Mouse (Mus musculus): Measurements from ENCODE around the gene Olfr93. TPM values are rescaled to one million over a fixed set of nuclear protein-coding genes. Genes with fewer than 3 reads are reported as not detected.
"Not testable (repeated sequence)": the region's sequence is repeated elsewhere in the genome, so short reads cannot be mapped to it uniquely, and the experiment has no call there.

Olfr93 gene
- total and polyA plus RNA-seq, 3 experiments, result 0.27 TPM; not detected in 2

DNA sequence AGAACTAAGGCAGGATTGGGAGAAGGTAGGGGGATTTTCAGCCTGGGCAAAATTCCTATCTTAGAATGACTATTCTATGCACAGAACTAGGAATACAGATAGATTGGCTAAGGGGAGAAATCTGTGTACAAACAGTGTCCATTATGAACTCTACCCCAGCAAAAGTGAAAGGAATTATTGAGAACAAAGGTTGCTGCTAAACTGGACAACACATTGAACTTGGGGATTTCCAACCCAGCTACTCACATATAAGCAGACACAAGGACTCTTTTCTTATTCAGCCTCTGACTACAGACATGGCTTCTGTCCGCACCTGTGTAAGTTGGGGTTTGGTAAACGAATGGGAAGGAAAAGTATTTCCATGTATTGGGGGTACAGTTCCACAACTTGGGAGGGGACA is 32.4 kb upstream of the Olfr93 start, which contains the start of gene Ubd:
Ubd (plus strand) TSS at position 237 of the 400 bp plus-strand sequence.
- Histone ChIP-seq H3K4me3 (ENCODE audit: low read depth, low read length) (no peak within 1 kb of the TSS), H3K36me3 (replicated peaks) (no peaks in the 10 kb centered on the region), H3K9me3 (replicated peaks) (peaks cover 8% of the 10 kb centered on the region), H3K4me1 (ENCODE audit: insufficient read depth, low read depth, low read length) (no peaks in the 10 kb centered on the region), H3K27me3 (ENCODE audit: insufficient read depth, low read length) (peaks cover 3% of the 10 kb centered on the region; the same call in 1 of the 2 replicates)
- no peak for ATAC-seq (ENCODE audit: extremely low read depth, insufficient number of reproducible peaks, low FRiP score, poor library complexity, severe bottlenecking)
- no peak for DNase-seq (ENCODE audit: low spot score)
- TF ChIP-seq CTCF (IDR thresholded peaks at IDR 0.05; ENCODE audit: low read depth, low read length) (no peak), GATA2 (IDR thresholded peaks at IDR 0.05; ENCODE audit: borderline replicate concordance, low read depth, low read length) (no peak), POLR2AphosphoS5 (IDR thresholded peaks at IDR 0.05; ENCODE audit: insufficient replicate concordance, low read depth, low read length) (no peak), TAL1 (conservative IDR thresholded peaks at IDR 0.05; ENCODE audit: low read depth, low read length) (no peak), GATA1 (IDR thresholded peaks at IDR 0.05; ENCODE audit: borderline replicate concordance, low read length) (no peak)

DNA sequence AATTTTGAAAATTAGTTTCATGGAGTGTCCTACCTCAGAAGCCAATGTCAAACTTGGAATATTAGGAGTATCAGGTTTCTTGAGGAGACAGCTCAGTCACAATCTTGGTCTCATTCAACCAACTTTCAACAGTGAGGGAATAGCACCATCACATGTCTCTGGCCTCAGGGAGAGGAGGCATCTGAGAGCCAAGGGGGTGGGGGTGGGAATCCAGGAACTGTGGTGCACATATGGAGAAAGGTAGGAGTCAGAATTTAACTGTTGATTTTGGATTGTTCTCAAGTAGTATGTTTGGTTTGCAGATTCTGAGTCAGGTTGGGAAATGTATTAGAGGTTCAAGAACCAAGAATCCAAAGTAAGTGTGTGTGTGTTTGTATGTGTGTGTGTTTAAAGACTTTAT is 31.7 kb upstream of the Olfr93 start:
- H3K4me1 ChIP-seq (ENCODE audit: insufficient read depth, low read depth, low read length), result no peaks in the 10 kb centered on the region
- no peaks in the 10 kb centered on the region for H3K36me3 ChIP-seq (replicated peaks)
- TF ChIP-seq POLR2AphosphoS5 (IDR thresholded peaks at IDR 0.05; ENCODE audit: insufficient replicate concordance, low read depth, low read length) (no peak), CTCF (IDR thresholded peaks at IDR 0.05; ENCODE audit: low read depth, low read length) (no peak), TAL1 (conservative IDR thresholded peaks at IDR 0.05; ENCODE audit: low read depth, low read length) (no peak), GATA1 (IDR thresholded peaks at IDR 0.05; ENCODE audit: borderline replicate concordance, low read length) (no peak), GATA2 (IDR thresholded peaks at IDR 0.05; ENCODE audit: borderline replicate concordance, low read depth, low read length) (no peak)
- peaks cover 3% of the 10 kb centered on the region; the same call in 1 of the 2 replicates for H3K27me3 ChIP-seq (ENCODE audit: insufficient read depth, low read length)
- peaks cover 8% of the 10 kb centered on the region for H3K9me3 ChIP-seq (replicated peaks)
- no peak overlapping the region for H3K4me3 ChIP-seq (ENCODE audit: low read depth, low read length)
- no peak for DNase-seq (ENCODE audit: low spot score)
- ATAC-seq (ENCODE audit: extremely low read depth, insufficient number of reproducible peaks, low FRiP score, poor library complexity, severe bottlenecking), result no peak

DNA sequence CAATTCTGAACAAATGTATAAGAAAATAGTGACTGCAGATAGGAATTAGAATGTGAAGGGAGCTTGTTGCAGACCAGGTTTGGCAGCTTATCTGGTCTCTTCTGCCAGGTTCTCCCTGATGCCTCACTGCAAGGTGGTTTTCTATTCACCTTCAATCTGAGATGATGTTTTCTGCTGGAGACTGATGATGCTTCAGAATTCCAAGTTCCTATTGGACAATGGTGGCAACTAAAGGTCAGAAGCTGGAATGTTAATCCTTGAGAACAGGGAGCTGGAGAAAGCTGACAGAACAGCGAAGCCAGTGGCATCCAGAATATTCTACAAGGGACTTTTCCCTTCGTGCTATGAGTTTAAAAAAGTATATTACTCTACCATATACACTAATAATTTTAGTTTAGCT is 29.4 kb upstream of the Olfr93 start:
- Histone ChIP-seq H3K9me3 (replicated peaks) (no peaks in the 10 kb centered on the region), H3K36me3 (replicated peaks) (no peaks in the 10 kb centered on the region), H3K27me3 (ENCODE audit: insufficient read depth, low read length) (no peaks in the 10 kb centered on the region), H3K4me1 (ENCODE audit: insufficient read depth, low read depth, low read length) (no peaks in the 10 kb centered on the region), H3K4me3 (ENCODE audit: low read depth, low read length) (no peak overlapping the region)
- DNase-seq (ENCODE audit: low spot score) (no peak), ATAC-seq (ENCODE audit: extremely low read depth, insufficient number of reproducible peaks, low FRiP score, poor library complexity, severe bottlenecking) (no peak)
- TF ChIP-seq GATA2 (IDR thresholded peaks at IDR 0.05; ENCODE audit: borderline replicate concordance, low read depth, low read length) (no peak), CTCF (IDR thresholded peaks at IDR 0.05; ENCODE audit: low read depth, low read length) (no peak), GATA1 (IDR thresholded peaks at IDR 0.05; ENCODE audit: borderline replicate concordance, low read length) (no peak), POLR2AphosphoS5 (IDR thresholded peaks at IDR 0.05; ENCODE audit: insufficient replicate concordance, low read depth, low read length) (no peak), TAL1 (conservative IDR thresholded peaks at IDR 0.05; ENCODE audit: low read depth, low read length) (no peak)

DNA sequence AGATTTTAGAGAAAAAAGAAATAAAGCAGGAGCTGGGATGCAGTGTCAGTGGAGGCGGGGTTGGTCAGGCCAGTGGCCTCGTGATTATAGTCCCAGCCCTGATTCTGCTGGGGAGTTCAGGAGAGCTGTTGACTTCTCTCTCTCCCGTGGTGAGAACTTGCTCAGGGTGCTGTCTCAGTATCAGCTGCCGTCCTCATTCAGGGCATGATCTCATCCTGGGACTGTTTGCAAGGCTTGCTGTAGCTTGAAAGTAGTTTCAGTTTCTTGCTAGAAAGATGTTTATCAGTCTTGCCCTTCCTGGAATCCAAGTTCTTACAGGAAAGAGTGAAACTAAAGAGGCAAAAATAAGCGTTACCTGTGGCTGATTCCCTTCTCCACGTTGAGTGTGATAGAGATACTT is 24.2 kb upstream of the Olfr93 start:
- TF ChIP-seq GATA2 (IDR thresholded peaks at IDR 0.05; ENCODE audit: borderline replicate concordance, low read depth, low read length), result no peak
- TF ChIP-seq POLR2AphosphoS5 (IDR thresholded peaks at IDR 0.05; ENCODE audit: insufficient replicate concordance, low read depth, low read length), result no peak
- Histone ChIP-seq H3K27me3 (ENCODE audit: insufficient read depth, low read length) (no peaks in the 10 kb centered on the region), H3K4me1 (ENCODE audit: insufficient read depth, low read depth, low read length) (no peaks in the 10 kb centered on the region; the same call in 1 of the 2 replicates), H3K4me3 (ENCODE audit: low read depth, low read length) (no peak overlapping the region), H3K36me3 (replicated peaks) (no peaks in the 10 kb centered on the region), H3K9me3 (replicated peaks) (no peaks in the 10 kb centered on the region)
- DNase-seq (ENCODE audit: low spot score) (no peak), ATAC-seq (ENCODE audit: extremely low read depth, insufficient number of reproducible peaks, low FRiP score, poor library complexity, severe bottlenecking) (no peak)

DNA sequence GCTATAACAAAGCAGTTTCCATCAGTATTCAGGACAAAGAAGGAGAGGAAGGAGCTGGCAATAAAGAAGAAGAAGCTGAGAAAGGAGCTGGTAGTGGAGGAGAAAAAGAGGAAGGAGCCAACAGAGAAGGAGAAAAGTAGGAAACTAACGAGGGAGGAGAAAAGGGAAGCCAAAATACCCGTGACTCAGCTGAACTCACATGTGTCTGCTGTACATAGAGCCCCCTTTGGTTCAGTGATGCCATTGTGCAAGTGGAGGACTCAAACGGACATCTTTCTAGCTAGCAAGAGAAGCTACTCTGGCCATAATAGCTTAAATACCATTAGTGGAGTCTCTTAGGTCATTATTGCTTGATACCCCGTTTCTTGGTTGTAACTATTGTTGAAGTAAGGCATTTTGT is 29.9 kb downstream of the Olfr93 start:
- not testable (repeated sequence) for H3K36me3 ChIP-seq (replicated peaks); H3K4me3 ChIP-seq (ENCODE audit: low read depth, low read length); ATAC-seq (ENCODE audit: extremely low read depth, insufficient number of reproducible peaks, low FRiP score, poor library complexity, severe bottlenecking); H3K27me3 ChIP-seq (ENCODE audit: insufficient read depth, low read length); H3K9me3 ChIP-seq (replicated peaks); DNase-seq (ENCODE audit: low spot score); H3K4me1 ChIP-seq (ENCODE audit: insufficient read depth, low read depth, low read length)

DNA sequence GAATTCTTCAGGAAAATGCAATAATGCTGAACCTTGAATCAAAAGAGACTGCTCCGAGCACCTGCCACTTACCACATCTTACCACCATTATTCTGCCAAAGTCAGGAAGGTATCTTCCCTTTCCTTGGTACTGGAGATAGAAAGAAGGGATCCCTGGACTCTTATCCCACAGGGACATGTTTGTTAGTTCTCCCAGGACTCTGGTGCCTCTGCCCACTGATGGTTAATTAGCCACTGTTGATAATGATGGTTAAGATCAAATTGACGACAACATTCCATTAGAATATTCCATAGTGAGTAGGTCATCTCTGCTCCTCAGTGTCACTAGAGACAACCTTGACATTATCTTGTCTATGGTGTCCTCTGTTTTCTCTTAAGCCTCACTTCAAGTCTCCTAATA is 41.3 kb downstream of the Olfr93 start, which contains the start of gene Olfr92:
Olfr92 (minus strand) TSS at position 101 of the 400 bp plus-strand sequence.
- Histone ChIP-seq H3K36me3 (replicated peaks) (no peaks in the 10 kb centered on the region), H3K4me1 (ENCODE audit: insufficient read depth, low read depth, low read length) (no peaks in the 10 kb centered on the region), H3K4me3 (ENCODE audit: low read depth, low read length) (no peak within 1 kb of the TSS), H3K9me3 (replicated peaks) (no peaks in the 10 kb centered on the region), H3K27me3 (ENCODE audit: insufficient read depth, low read length) (no peaks in the 10 kb centered on the region)
- no peak for TF ChIP-seq POLR2AphosphoS5 (IDR thresholded peaks at IDR 0.05; ENCODE audit: insufficient replicate concordance, low read depth, low read length)
- no peak for TF ChIP-seq GATA1 (IDR thresholded peaks at IDR 0.05; ENCODE audit: borderline replicate concordance, low read length)
- no peak for TF ChIP-seq GATA2 (IDR thresholded peaks at IDR 0.05; ENCODE audit: borderline replicate concordance, low read depth, low read length)
- TF ChIP-seq TAL1 (conservative IDR thresholded peaks at IDR 0.05; ENCODE audit: low read depth, low read length), result no peak
- TF ChIP-seq CTCF (IDR thresholded peaks at IDR 0.05; ENCODE audit: low read depth, low read length), result no peak
- ATAC-seq (ENCODE audit: extremely low read depth, insufficient number of reproducible peaks, low FRiP score, poor library complexity, severe bottlenecking), result no peak
- no peak for DNase-seq (ENCODE audit: low spot score)

DNA sequence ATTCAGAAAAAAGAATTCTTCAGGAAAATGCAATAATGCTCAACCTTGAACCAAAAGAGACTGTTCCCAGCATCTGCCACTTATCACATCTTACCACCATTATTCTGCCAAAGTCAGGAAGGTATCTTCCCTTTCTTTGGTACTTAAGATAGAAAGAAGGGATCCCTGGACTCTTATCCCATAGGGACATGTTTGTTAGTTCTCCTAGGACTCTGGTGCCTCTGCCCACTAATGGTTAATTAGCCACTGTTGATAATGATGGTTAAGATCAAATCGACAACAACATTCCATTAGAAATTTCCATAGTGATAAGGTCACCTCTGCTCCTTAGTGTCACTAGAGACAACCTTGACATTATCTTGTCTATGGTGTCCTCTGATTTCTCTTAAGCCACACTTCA is 63.1 kb downstream of the Olfr93 start, which contains the start of gene Olfr91:
Olfr91 (minus strand) TSS at position 101 of the 400 bp plus-strand sequence.
- no peak for DNase-seq (ENCODE audit: low spot score)
- Histone ChIP-seq H3K27me3 (ENCODE audit: insufficient read depth, low read length) (no peaks in the 10 kb centered on the region), H3K4me3 (ENCODE audit: low read depth, low read length) (no peak within 1 kb of the TSS), H3K4me1 (ENCODE audit: insufficient read depth, low read depth, low read length) (no peaks in the 10 kb centered on the region), H3K9me3 (replicated peaks) (no peaks in the 10 kb centered on the region), H3K36me3 (replicated peaks) (no peaks in the 10 kb centered on the region)
- TF ChIP-seq GATA1 (IDR thresholded peaks at IDR 0.05; ENCODE audit: borderline replicate concordance, low read length), result no peak
- TF ChIP-seq POLR2AphosphoS5 (IDR thresholded peaks at IDR 0.05; ENCODE audit: insufficient replicate concordance, low read depth, low read length), result no peak
- no peak for TF ChIP-seq CTCF (IDR thresholded peaks at IDR 0.05; ENCODE audit: low read depth, low read length)
- no peak for ATAC-seq (ENCODE audit: extremely low read depth, insufficient number of reproducible peaks, low FRiP score, poor library complexity, severe bottlenecking)
